Mouse (Mus musculus): Measurements from ENCODE around the gene Rfng. TPM values are rescaled to one million over a fixed set of nuclear protein-coding genes. Genes with fewer than 3 reads are reported as not detected.
"Not testable (repeated sequence)": the region's sequence is repeated elsewhere in the genome, so short reads cannot be mapped to it uniquely, and the experiment has no call there.

Gene Rfng
- polyA plus RNA-seq, 1 experiment from 2014 or later = 23.2 TPM

DNA sequence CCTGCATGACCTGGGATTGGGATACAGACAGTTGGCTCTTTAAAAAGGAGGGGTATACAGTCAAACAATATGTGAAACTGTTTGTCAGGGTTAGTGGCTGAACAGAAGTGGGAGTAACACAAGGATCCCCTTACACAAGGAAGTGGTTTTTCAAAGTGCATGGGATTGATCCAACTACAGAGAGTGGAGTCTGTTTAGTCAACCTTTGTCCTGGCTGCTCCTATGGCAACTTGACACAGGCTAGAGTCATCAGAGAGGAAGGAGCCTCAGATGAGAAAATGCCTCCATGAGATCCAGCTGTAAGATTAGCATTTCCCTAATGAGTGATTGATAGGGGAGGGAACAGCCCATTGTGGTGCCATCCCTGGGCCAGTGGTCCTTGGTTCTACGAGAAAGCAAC lies 15.8 kb downstream of the Rfng start:
- Histone ChIP-seq H3K9me3 (replicated peaks) (no peaks in the 10 kb centered on the region), H3K4me3 (no peak overlapping the region), H3K4me2 (no peak overlapping the region), H3K9ac (no peak overlapping the region), H3K27me3 (replicated peaks) (peaks cover 36% of the 10 kb centered on the region), H3K4me1 (replicated peaks) (no peaks in the 10 kb centered on the region; the same call in 1 of the 2 replicates), H3K36me3 (no peaks in the 10 kb centered on the region), H3K27ac (ENCODE audit: poor library complexity, severe bottlenecking) (no peak overlapping the region)
- no peak for ATAC-seq (ENCODE audit: insufficient number of reproducible peaks, low FRiP score)
- 53% methylated on average over 1 of the region's 1 CpGs for WGBS

DNA sequence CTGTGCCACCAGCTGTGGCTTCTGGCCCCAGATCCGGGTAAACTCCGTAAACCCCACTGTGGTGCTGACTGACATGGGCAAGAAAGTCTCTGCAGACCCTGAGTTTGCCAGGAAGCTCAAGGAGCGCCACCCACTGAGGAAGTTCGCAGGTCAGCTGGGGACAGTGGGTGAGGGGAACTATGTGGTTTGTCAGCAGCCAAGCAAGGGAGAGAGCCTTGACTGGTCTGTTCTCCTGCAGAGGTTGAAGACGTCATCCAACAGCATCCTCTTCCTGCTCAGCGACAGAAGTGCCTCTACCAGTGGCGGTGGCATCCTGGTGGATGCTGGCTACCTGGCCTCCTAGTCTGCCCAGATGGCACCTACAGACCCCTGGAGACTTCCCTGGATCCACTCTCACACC lies 17.0 kb downstream of the Rfng start:
- ATAC-seq (ENCODE audit: insufficient number of reproducible peaks, low FRiP score); H3K4me1 ChIP-seq (replicated peaks); H3K9me3 ChIP-seq (replicated peaks); H3K9ac ChIP-seq; H3K36me3 ChIP-seq; H3K27ac ChIP-seq (ENCODE audit: poor library complexity, severe bottlenecking); H3K4me3 ChIP-seq; H3K4me2 ChIP-seq: not testable (repeated sequence)
- H3K27me3 ChIP-seq (replicated peaks) = peaks cover 40% of the 10 kb centered on the region
- WGBS = 58% methylated on average over 4 of the region's 7 CpGs

DNA sequence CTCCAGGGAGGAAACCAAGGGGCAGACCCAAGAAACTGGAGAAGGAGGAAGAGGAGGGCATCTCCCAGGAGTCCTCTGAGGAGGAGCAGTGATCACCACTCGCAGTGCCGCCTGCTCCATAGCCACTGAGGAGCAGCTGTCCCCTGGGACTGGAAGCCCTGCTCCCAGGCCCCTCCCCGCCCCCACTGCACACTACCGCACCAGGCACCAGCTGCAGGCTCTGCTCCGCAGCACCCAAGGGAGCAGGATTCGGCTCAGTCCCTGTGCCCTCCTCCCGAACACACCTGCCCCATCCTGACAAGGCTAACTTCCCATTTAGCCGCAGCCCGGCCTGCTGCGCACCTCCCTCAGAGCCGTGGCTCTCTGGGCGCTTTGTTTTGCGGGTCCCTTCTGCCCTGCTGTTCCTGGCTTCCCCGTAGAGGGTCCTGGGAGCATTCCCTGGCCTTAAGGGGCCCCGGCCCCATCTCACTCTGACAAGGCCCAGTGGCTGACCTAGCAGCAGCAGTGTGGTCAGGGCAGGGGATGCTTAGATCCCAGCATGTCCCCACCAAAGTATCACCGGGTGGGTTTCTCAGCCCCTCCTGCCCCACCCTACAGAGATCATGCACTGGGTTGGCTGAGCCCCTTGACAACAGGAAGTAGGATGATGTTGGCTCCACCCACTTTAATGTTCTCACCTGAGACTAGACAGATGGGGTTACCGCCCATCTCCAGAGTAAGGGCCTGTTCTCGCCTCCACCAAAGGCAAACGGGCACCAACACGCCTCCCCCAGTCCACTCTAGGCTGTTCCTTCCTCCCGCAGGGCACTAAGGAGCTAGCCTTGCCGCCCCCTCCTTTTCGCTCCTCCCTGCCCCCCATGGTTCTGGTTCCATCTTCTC lies 20.6 kb downstream of the Rfng start:
- not testable (repeated sequence) for H3K9ac ChIP-seq; H3K27ac ChIP-seq (ENCODE audit: poor library complexity, severe bottlenecking); H3K36me3 ChIP-seq; H3K4me1 ChIP-seq (replicated peaks)
- H3K27me3 ChIP-seq (replicated peaks) = peaks cover 47% of the 10 kb centered on the region
- peak overlapping the region; percentile 23 for H3K4me3 ChIP-seq
- ATAC-seq (ENCODE audit: insufficient number of reproducible peaks, low FRiP score) = peak; percentile 22
- peak overlapping the region; percentile 61 for H3K4me2 ChIP-seq
- WGBS = 16% methylated on average over 8 of the region's 23 CpGs
- H3K9me3 ChIP-seq (replicated peaks) = peaks cover 14% of the 10 kb centered on the region

DNA sequence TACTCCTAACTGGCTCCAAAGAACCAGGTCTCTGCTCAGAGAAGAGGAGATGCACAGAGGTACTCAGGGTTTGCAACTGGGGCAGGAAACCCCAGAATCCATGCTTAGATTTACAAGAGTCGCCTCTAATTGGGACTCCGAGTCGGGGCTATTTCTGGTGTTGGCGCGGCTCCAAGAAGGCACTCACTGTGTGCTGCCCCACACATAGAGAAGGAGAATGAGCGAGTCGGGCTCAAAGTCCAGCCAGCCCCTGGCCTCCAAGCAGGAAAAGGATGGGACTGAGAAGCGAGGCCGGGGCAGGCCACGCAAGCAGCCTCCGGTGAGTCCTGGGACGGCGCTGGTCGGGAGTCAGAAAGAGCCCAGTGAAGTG lies 21.4 kb downstream of the Rfng start, which contains the start of gene Hmga1b:
Gene Hmga1b, plus strand, starts transcription at position 123 of the 370 bp plus-strand sequence.
- Histone ChIP-seq H3K9ac (peak within 1 kb of the TSS; percentile 5; the same call in 1 of the 2 replicates), H3K9me3 (replicated peaks) (peaks cover 21% of the 10 kb centered on the region), H3K27me3 (replicated peaks) (peaks cover 41% of the 10 kb centered on the region), H3K4me3 (peak within 1 kb of the TSS; percentile 23), H3K4me2 (peak within 1 kb of the TSS; percentile 61)
- not testable (repeated sequence) for ATAC-seq (ENCODE audit: insufficient number of reproducible peaks, low FRiP score); H3K4me1 ChIP-seq (replicated peaks); H3K27ac ChIP-seq (ENCODE audit: poor library complexity, severe bottlenecking); H3K36me3 ChIP-seq
- 9% methylated on average over 14 of the region's 14 CpGs for whole genome bisulfite sequencing

DNA sequence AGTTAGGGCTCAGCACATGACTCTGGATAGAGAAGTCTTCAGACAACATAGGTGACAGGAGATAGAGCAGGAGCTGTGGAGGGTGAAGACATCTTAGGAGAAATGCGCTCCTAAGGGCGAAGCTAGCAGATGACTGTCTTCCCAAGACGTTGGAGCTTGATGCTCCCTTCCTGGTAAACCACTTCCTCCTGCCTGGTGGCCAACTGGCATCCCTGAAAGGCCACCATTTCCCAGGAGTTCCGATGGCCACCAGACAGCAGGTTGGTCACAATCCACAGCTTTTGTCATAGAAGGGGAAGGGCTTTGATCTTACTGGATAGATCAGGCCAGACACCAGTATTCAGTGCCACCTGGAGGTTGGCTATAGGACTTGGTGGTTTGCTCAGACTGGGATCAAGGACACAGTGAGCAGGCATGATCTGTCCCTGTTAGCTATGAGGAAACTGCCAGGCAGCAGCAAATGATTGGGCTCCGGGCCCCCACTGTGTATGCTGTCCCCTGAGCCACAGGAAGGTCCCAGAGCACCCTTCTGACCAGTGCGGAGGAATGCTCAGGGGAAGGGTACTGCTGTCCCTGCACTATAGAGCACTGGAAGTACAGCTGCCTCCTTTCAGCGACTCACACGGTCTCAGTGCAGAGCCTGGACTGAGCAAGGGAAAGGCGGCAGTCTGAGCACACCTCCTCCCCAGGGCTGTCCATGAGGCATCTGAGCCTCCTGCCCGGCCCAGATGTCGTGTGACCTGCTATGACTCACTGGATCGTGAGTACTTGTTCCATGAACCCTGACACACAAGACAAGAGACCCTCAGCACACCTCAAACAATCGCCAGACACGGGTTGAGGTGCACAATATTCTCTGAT lies 22.0 kb downstream of the Rfng start:
- H3K4me1 ChIP-seq (replicated peaks) = peaks cover 10% of the 10 kb centered on the region
- peak; percentile 33 for ATAC-seq (ENCODE audit: insufficient number of reproducible peaks, low FRiP score)
- H3K9ac ChIP-seq = peak overlapping the region; percentile 5; the same call in 1 of the 2 replicates
- 59% methylated on average over 14 of the region's 14 CpGs for WGBS
- H3K4me3 ChIP-seq = peak overlapping the region; percentile 23
- H3K4me2 ChIP-seq = peak overlapping the region; percentile 61
- H3K27me3 ChIP-seq (replicated peaks) = peaks cover 37% of the 10 kb centered on the region
- H3K27ac ChIP-seq (ENCODE audit: poor library complexity, severe bottlenecking) = no peak overlapping the region
- H3K36me3 ChIP-seq = no peaks in the 10 kb centered on the region
- H3K9me3 ChIP-seq (replicated peaks) = peaks cover 26% of the 10 kb centered on the region

DNA sequence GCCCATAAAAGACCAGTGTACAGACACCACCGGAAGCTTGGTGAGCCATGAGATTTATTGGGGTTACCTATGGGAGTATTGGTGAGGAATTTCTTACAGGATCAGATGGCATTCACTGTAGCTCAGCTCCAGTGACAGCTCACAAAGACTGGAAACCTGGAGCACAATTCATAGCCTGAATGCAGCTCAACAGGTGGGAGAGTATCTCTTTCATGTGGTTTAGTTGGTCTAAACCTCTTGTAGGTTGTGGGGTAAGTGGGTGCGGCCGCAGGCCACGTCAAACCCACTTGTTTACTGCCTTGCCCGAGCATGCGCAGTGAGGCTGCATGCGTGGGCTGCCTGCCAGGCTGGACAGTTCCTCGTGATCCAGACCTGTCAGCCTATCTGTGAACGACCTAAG lies 23.8 kb downstream of the Rfng start:
- no peak overlapping the region for H3K27ac ChIP-seq (ENCODE audit: poor library complexity, severe bottlenecking)
- H3K4me2 ChIP-seq = no peak overlapping the region
- ATAC-seq (ENCODE audit: insufficient number of reproducible peaks, low FRiP score) = no peak
- H3K4me1 ChIP-seq (replicated peaks) = peaks cover 10% of the 10 kb centered on the region
- H3K27me3 ChIP-seq (replicated peaks) = peaks cover 25% of the 10 kb centered on the region
- H3K9me3 ChIP-seq (replicated peaks) = peaks cover 32% of the 10 kb centered on the region
- 79% methylated on average over 9 of the region's 9 CpGs for WGBS
- H3K9ac ChIP-seq = no peak overlapping the region
- no peak overlapping the region for H3K4me3 ChIP-seq
- no peaks in the 10 kb centered on the region for H3K36me3 ChIP-seq

DNA sequence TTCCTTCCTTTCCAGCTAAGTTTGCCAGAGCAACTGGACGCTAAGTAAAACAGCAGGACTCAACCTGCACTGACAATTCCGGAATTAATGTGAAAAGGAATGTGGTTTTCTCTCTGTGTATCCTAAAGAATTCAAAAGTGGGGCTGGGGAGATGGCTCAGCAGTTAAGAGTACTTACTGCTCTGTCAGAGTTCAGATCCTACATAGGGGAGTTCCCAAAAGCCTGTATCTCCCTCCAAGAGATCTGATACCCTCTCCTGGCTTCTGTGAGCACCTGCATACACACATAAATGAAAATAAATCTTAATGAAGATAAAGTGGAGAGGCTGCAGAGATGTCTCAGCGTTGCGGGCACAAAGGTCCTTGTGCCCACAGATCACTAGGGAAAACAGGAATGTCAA lies 32.4 kb downstream of the Rfng start:
- WGBS = 61% methylated on average over 4 of the region's 4 CpGs
- H3K27me3 ChIP-seq (replicated peaks) = peaks cover 13% of the 10 kb centered on the region; the same call in 1 of the 2 replicates
- H3K9me3 ChIP-seq (replicated peaks) = peaks cover 2% of the 10 kb centered on the region; the same call in 1 of the 2 replicates
- H3K4me1 ChIP-seq (replicated peaks) = no peaks in the 10 kb centered on the region
- ATAC-seq (ENCODE audit: insufficient number of reproducible peaks, low FRiP score) = no peak
- H3K4me3 ChIP-seq = no peak overlapping the region
- H3K4me2 ChIP-seq = no peak overlapping the region
- no peak overlapping the region for H3K9ac ChIP-seq
- no peaks in the 10 kb centered on the region for H3K36me3 ChIP-seq
- H3K27ac ChIP-seq (ENCODE audit: poor library complexity, severe bottlenecking) = no peak overlapping the region

DNA sequence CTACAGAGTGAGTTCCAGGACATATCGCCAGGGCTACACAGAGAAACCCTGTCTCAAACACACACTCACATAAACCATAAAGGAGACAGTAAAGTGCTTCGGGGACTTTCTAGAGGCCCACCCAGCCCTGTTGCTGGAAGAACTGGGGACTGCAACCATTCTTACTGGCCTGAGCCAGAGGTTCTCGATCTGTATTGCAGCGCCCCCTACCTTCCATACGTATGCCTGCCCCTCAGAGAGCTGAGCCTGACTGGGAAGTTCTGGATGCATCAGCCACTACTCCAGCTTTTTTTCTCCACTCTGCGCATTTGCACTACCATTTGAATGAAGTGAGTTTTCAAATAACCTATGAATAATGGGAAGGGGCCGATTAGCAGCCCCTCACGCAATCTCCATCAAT lies 34.6 kb downstream of the Rfng start:
- Histone ChIP-seq H3K27me3 (replicated peaks) (peaks cover 15% of the 10 kb centered on the region), H3K4me2 (no peak overlapping the region), H3K36me3 (no peaks in the 10 kb centered on the region), H3K9me3 (replicated peaks) (no peaks in the 10 kb centered on the region), H3K27ac (ENCODE audit: poor library complexity, severe bottlenecking) (no peak overlapping the region), H3K4me3 (no peak overlapping the region), H3K4me1 (replicated peaks) (no peaks in the 10 kb centered on the region), H3K9ac (no peak overlapping the region)
- WGBS = 52% methylated on average over 8 of the region's 8 CpGs
- no peak for ATAC-seq (ENCODE audit: insufficient number of reproducible peaks, low FRiP score)

DNA sequence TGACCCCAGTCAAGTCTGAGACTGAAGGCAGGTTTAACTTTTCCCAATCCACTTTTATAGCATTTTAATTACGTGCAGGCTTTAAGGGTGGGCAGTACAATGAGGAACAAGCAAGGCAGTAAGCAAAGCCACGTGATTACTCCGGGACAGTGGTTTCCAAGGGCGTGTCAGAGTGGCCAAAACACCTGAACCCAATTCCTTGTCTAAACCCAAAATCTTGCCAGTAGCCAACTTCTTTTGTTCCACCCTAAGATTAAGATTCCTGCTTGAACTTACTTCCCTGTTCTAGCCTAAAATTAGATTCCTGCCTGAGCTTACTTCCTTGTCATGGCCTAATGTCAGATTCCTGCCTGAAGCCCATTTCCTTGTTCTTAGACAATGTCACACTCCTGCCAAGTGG lies 36.0 kb downstream of the Rfng start:
- H3K36me3 ChIP-seq = no peaks in the 10 kb centered on the region
- 75% methylated on average over 4 of the region's 4 CpGs for WGBS
- H3K4me1 ChIP-seq (replicated peaks) = no peaks in the 10 kb centered on the region
- H3K9ac ChIP-seq = no peak overlapping the region
- H3K27ac ChIP-seq (ENCODE audit: poor library complexity, severe bottlenecking) = no peak overlapping the region
- H3K4me3 ChIP-seq = no peak overlapping the region
- H3K4me2 ChIP-seq = no peak overlapping the region
- H3K9me3 ChIP-seq (replicated peaks) = no peaks in the 10 kb centered on the region
- H3K27me3 ChIP-seq (replicated peaks) = peaks cover 23% of the 10 kb centered on the region
- no peak for ATAC-seq (ENCODE audit: insufficient number of reproducible peaks, low FRiP score)

DNA sequence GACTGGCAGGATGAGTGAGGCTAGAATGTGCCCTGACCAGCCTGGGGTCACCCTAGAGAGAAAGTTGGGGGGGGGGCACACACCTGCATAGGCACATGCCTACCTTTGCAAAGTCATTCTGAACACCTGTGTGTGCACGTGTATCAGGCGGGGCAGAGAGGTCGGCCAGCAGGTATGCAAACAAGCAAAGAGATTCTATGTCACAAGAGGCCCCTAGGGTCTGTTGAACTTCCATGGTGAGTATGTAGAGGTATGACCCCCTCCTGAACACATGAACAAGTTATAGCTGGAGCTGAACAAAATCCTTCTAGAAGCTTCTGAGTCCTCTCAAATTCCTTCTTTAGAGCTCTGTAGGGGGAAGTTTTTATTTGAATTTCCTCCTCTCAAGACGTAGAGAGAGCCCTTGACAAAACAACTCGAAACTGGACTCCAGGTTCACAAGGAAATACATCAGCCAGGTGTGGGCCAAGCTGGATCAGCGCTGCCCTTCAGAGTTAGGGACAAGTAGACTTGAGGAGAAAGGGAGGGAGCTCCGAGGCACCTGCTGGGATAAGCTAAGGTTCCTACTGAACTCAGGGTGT lies 39.8 kb downstream of the Rfng start:
- H3K27me3 ChIP-seq (replicated peaks) = peaks cover 10% of the 10 kb centered on the region
- H3K4me2 ChIP-seq = no peak overlapping the region
- H3K4me3 ChIP-seq = no peak overlapping the region
- no peak overlapping the region for H3K27ac ChIP-seq (ENCODE audit: poor library complexity, severe bottlenecking)
- no peaks in the 10 kb centered on the region for H3K9me3 ChIP-seq (replicated peaks)
- ATAC-seq (ENCODE audit: insufficient number of reproducible peaks, low FRiP score) = no peak
- H3K9ac ChIP-seq = no peak overlapping the region
- no peaks in the 10 kb centered on the region for H3K36me3 ChIP-seq
- WGBS = 69% methylated on average over 7 of the region's 7 CpGs
- no peaks in the 10 kb centered on the region for H3K4me1 ChIP-seq (replicated peaks)

DNA sequence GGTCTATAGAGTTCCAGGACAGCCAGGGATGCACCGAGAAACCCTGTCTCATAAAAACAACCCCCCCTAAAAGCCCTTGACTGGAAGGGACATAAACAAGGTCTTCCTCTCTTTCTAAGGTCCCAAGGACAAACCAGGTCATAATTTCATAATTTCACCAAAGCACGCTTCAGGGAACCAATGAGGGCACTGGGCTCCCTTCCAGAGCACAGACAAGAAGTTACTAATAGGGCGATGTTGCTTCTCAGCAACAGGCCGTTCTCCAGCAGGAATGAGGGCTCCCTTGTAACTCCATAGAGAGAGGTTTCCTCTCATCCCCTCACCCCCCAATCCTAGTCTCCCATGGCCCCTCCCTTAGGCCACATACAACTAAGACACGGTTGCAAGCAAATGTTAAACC lies 43.0 kb downstream of the Rfng start:
- Histone ChIP-seq H3K36me3 (no peaks in the 10 kb centered on the region), H3K4me2 (no peak overlapping the region), H3K27me3 (replicated peaks) (peaks cover 10% of the 10 kb centered on the region), H3K27ac (ENCODE audit: poor library complexity, severe bottlenecking) (no peak overlapping the region), H3K9ac (no peak overlapping the region), H3K4me1 (replicated peaks) (no peaks in the 10 kb centered on the region), H3K9me3 (replicated peaks) (no peaks in the 10 kb centered on the region), H3K4me3 (no peak overlapping the region)
- ATAC-seq (ENCODE audit: insufficient number of reproducible peaks, low FRiP score) = no peak
- 88% methylated on average over 5 of the region's 5 CpGs for WGBS
